Mouse (Mus musculus) limb, embryonic 15.5 days (tissue): ENCODE results near the gene Prdx5. TPM values are rescaled to one million over a fixed set of nuclear protein-coding genes. Genes with fewer than 3 reads are reported as not detected.
A peak's percentile ranks its signal among the peaks of the same experiment; 100 is the strongest.

Experiments used
- ATAC-seq: fragments of 200-750 bp; cut with Nextera tagmentation; 2 replicates; pipeline ENCODE4 v1.8.0; 2017; ENCODE audit warnings: low read depth, moderate TSS enrichment; ENCODE audit not compliant: insufficient number of reproducible peaks, low FRiP score, low TSS enrichment
- H3K27ac ChIP-seq: fragments of 300-500 bp; sonication (generic); 2 replicates; pipeline ENCODE4 v1.5.1; 2015; ENCODE audit warnings: moderate library complexity, mild to moderate bottlenecking, inconsistent platforms
- H3K27me3 ChIP-seq: fragments of 300-500 bp; sonication (generic); 2 replicates; pipeline ENCODE4 v1.6.1; 2015; ENCODE audit warnings: inconsistent platforms
- H3K36me3 ChIP-seq: fragments of 300-500 bp; sonication (generic); 2 replicates; pipeline ENCODE4 v1.6.1; 2015; ENCODE audit warnings: inconsistent platforms
- H3K4me1 ChIP-seq: fragments of 300-500 bp; sonication (generic); 2 replicates; pipeline ENCODE4 v1.6.1; 2015; ENCODE audit warnings: inconsistent platforms
- H3K4me2 ChIP-seq: fragments of 300-500 bp; sonication (generic); 2 replicates; pipeline ENCODE4 v1.6.1; 2015; ENCODE audit warnings: mild to moderate bottlenecking, inconsistent platforms
- H3K4me3 ChIP-seq: fragments of 300-500 bp; sonication (generic); 2 replicates; pipeline ENCODE4 v1.5.1; 2015; ENCODE audit warnings: mild to moderate bottlenecking, inconsistent platforms
- H3K9ac ChIP-seq: fragments of 300-500 bp; sonication (generic); 2 replicates; pipeline ENCODE4 v1.6.1; 2015; ENCODE audit warnings: inconsistent platforms
- H3K9me3 ChIP-seq: fragments of 300-500 bp; sonication (generic); 2 replicates; pipeline ENCODE4 v1.6.1; 2016; ENCODE audit warnings: inconsistent platforms
- WGBS: fragments of 180-500 bp; shearing (Covaris S2); methylation state at CpG from one replicate; pipeline ENCODE4 v1.1.7; 2015; 5-methylcytosine and 5-hydroxymethylcytosine counted together
- polyA plus RNA-seq: library from polyadenylated mRNA; unstranded; fragments of >200 nt; fragmentation: Nextera tagmentation; extraction: Ambion mirVana; gene quantifications from 2 replicates; pipeline ENCODE4 v1.2.1, GENCODE M21; 2015

Prdx5 gene
- polyA plus RNA-seq, 1 experiment from 2014 or later, result 349 TPM

- no peak for ATAC-seq
- H3K9me3 ChIP-seq, result no peaks in the 10 kb centered on the region
- peak overlapping the region; percentile 86; the same call in 1 of the 2 replicates for H3K4me3 ChIP-seq
- H3K27ac ChIP-seq, result no peak overlapping the region
- peaks cover 43% of the 10 kb centered on the region for H3K4me1 ChIP-seq
- H3K4me2 ChIP-seq, result peak overlapping the region; percentile 89; the same call in 1 of the 2 replicates
- H3K27me3 ChIP-seq, result peaks cover 56% of the 10 kb centered on the region
- H3K9ac ChIP-seq, result no peak overlapping the region
- WGBS, result 67% methylated on average over 6 of the region's 6 CpGs
- H3K36me3 ChIP-seq, result peaks cover 8% of the 10 kb centered on the region; the same call in 1 of the 2 replicates
These were observed 13.2 kb upstream of the Prdx5 start for GRCm38 (mm10) chr19:6922901-6923735.

- Histone ChIP-seq H3K9ac (peak within 1 kb of the TSS; percentile 69), H3K27me3 (peaks cover 44% of the 10 kb centered on the region), H3K9me3 (no peaks in the 10 kb centered on the region), H3K4me2 (peak within 1 kb of the TSS; percentile 89), H3K27ac (peak within 1 kb of the TSS; percentile 78), H3K4me1 (peaks cover 39% of the 10 kb centered on the region), H3K36me3 (peaks cover 8% of the 10 kb centered on the region; the same call in 1 of the 2 replicates), H3K4me3 (peak within 1 kb of the TSS; percentile 86)
- peak; percentile 96 for ATAC-seq
- under 1% methylated on average over 58 of the region's 66 CpGs for WGBS
These were observed 12.0 kb upstream of the Prdx5 start, which contains the start of gene Esrra for GRCm38 (mm10) chr19:6921647-6922567. Esrra (minus strand) TSS chr19:6921813.

GRCm38 (mm10) chr19:6920741-6921636 lies 11.1 kb upstream of the Prdx5 start:
- ATAC-seq, result peak; percentile 26
- Histone ChIP-seq H3K36me3 (peaks cover 10% of the 10 kb centered on the region; the same call in 1 of the 2 replicates), H3K27me3 (peaks cover 35% of the 10 kb centered on the region), H3K9me3 (no peaks in the 10 kb centered on the region), H3K4me1 (peaks cover 35% of the 10 kb centered on the region), H3K9ac (peak overlapping the region; percentile 69), H3K4me3 (peak overlapping the region; percentile 86), H3K4me2 (peak overlapping the region; percentile 89), H3K27ac (peak overlapping the region; percentile 78)
- WGBS, result 1% methylated on average over 39 of the region's 48 CpGs

GRCm38 (mm10) chr19:6919876-6920740 lies 10.2 kb upstream of the Prdx5 start:
- 0 out of 2 replicates have a peak overlapping the region, but pooled peaks have one; percentile 69 for H3K9ac ChIP-seq
- ATAC-seq, result no peak

GRCm38 (mm10) chr19:6919431-6919830 lies 9.5 kb upstream of the Prdx5 start:
- H3K4me2 ChIP-seq, result no peak overlapping the region
- no peak for ATAC-seq
- no peak overlapping the region for H3K27ac ChIP-seq
- no peak overlapping the region for H3K9ac ChIP-seq
- no peaks in the 10 kb centered on the region for H3K9me3 ChIP-seq
- H3K27me3 ChIP-seq, result peaks cover 19% of the 10 kb centered on the region
- H3K4me1 ChIP-seq, result peaks cover 21% of the 10 kb centered on the region
- no peak overlapping the region for H3K4me3 ChIP-seq
- H3K36me3 ChIP-seq, result peaks cover 10% of the 10 kb centered on the region; the same call in 1 of the 2 replicates

More at GRCm38 (mm10) chr19:6919876-6920740, 10.2 kb upstream of the Prdx5 start:
- Histone ChIP-seq H3K9me3 (no peaks in the 10 kb centered on the region), H3K36me3 (peaks cover 10% of the 10 kb centered on the region; the same call in 1 of the 2 replicates), H3K4me3 (peak overlapping the region; percentile 86), H3K4me2 (peak overlapping the region; percentile 89), H3K4me1 (peaks cover 28% of the 10 kb centered on the region), H3K27me3 (peaks cover 26% of the 10 kb centered on the region), H3K27ac (0 out of 2 replicates have a peak overlapping the region, but pooled peaks have one; percentile 78)
- 40% methylated on average over 8 of the region's 8 CpGs for WGBS

GRCm38 (mm10) chr19:6918321-6918720 lies 8.4 kb upstream of the Prdx5 start:
- no peak overlapping the region for H3K9ac ChIP-seq
- H3K27me3 ChIP-seq, result peaks cover 9% of the 10 kb centered on the region
- H3K9me3 ChIP-seq, result no peaks in the 10 kb centered on the region
- no peak overlapping the region for H3K4me3 ChIP-seq
- 85% methylated on average over 4 of the region's 4 CpGs for WGBS
- H3K36me3 ChIP-seq, result peaks cover 21% of the 10 kb centered on the region
- peaks cover 25% of the 10 kb centered on the region for H3K4me1 ChIP-seq
- H3K27ac ChIP-seq, result no peak overlapping the region
- no peak for ATAC-seq
- no peak overlapping the region for H3K4me2 ChIP-seq

- H3K4me3 ChIP-seq, result no peak overlapping the region
- H3K9me3 ChIP-seq, result no peaks in the 10 kb centered on the region
- peaks cover 39% of the 10 kb centered on the region for H3K36me3 ChIP-seq
- no peak overlapping the region for H3K27ac ChIP-seq
- WGBS, result 62% methylated on average over 4 of the region's 4 CpGs
- no peak overlapping the region for H3K4me2 ChIP-seq
- no peak overlapping the region for H3K9ac ChIP-seq
- no peak for ATAC-seq
- no peaks in the 10 kb centered on the region for H3K27me3 ChIP-seq
- H3K4me1 ChIP-seq, result peaks cover 21% of the 10 kb centered on the region
These were observed 6.6 kb upstream of the Prdx5 start for GRCm38 (mm10) chr19:6916496-6916895.

- Histone ChIP-seq H3K9me3 (no peaks in the 10 kb centered on the region), H3K4me1 (peaks cover 21% of the 10 kb centered on the region), H3K27me3 (no peaks in the 10 kb centered on the region), H3K36me3 (peaks cover 44% of the 10 kb centered on the region), H3K4me3 (no peak overlapping the region), H3K4me2 (no peak overlapping the region), H3K9ac (no peak overlapping the region), H3K27ac (no peak overlapping the region)
- WGBS, result 81% methylated on average over 4 of the region's 4 CpGs
- no peak for ATAC-seq
These were observed 5.4 kb upstream of the Prdx5 start for GRCm38 (mm10) chr19:6915276-6915675.

- ATAC-seq, result no peak
- H3K27ac ChIP-seq, result no peak overlapping the region
- WGBS, result 94% methylated on average over 9 of the region's 9 CpGs
- H3K4me2 ChIP-seq, result no peak overlapping the region
- no peak overlapping the region for H3K9ac ChIP-seq
- H3K36me3 ChIP-seq, result peaks cover 44% of the 10 kb centered on the region
- no peaks in the 10 kb centered on the region for H3K9me3 ChIP-seq
- H3K4me1 ChIP-seq, result peaks cover 16% of the 10 kb centered on the region
- H3K4me3 ChIP-seq, result no peak overlapping the region
- H3K27me3 ChIP-seq, result no peaks in the 10 kb centered on the region
These were observed 4.6 kb upstream of the Prdx5 start for GRCm38 (mm10) chr19:6914540-6914939.

GRCm38 (mm10) chr19:6913991-6914390 lies 4.1 kb upstream of the Prdx5 start:
- Histone ChIP-seq H3K4me1 (peaks cover 16% of the 10 kb centered on the region), H3K4me2 (no peak overlapping the region), H3K27me3 (no peaks in the 10 kb centered on the region), H3K9ac (no peak overlapping the region), H3K4me3 (no peak overlapping the region), H3K27ac (no peak overlapping the region), H3K36me3 (peaks cover 44% of the 10 kb centered on the region), H3K9me3 (no peaks in the 10 kb centered on the region)
- 86% methylated on average over 11 of the region's 11 CpGs for WGBS
- ATAC-seq, result no peak
